Mouse (Mus musculus): ENCODE data around the gene Nop53.

DNA sequence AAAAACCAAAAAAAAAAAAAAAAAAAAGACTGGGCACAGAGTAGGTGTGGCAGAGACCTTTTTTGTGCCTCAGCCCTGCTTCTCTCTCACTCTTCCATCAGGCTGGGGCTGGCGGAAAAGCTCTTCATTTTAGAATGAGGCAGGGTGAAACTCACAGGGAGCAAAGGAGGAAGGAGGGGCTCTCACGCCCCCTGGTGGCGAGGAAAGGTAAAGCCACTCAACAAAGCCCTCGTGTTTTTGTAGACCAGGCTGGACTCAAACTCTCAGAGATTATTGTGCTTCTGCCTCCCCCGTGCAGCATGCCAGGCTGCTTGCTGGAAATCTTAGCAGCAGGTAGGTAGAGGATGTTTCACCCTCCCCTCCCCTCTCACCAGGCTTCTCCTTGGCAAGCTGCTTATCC is 28.8 kb upstream of the Nop53 start:
- TF ChIP-seq POLR2A (IDR thresholded peaks at IDR 0.05; ENCODE audit: control insufficient read depth, low read depth, low read length) (no peak), CTCF (IDR thresholded peaks at IDR 0.05; ENCODE audit: control insufficient read depth, insufficient read depth, insufficient replicate concordance, low read depth, low read length) (peak; percentile 83; the same call in 1 of the 2 replicates)
